Mouse (Mus musculus) cortical plate, adult 2 months (tissue): ENCODE data around the gene Lurap1l.

ENCODE experiments used
- CTCF ChIP-seq: fragments of 200-500 bp; IDR thresholded peaks from 2 replicates; pipeline ENCODE4 v1.5.1; 2011; ENCODE audit warnings: mild to moderate bottlenecking, control low read depth, low read length; ENCODE audit not compliant: insufficient read depth; ENCODE audit errors: extremely low read depth
- POLR2A ChIP-seq: fragments of 200-500 bp; IDR thresholded peaks from 2 replicates; pipeline ENCODE4 v1.6.1; 2011; ENCODE audit warnings: mild to moderate bottlenecking, low read length, control low read depth; ENCODE audit not compliant: insufficient read depth; ENCODE audit errors: extremely low read depth

- no peak for TF ChIP-seq POLR2A
- TF ChIP-seq CTCF, result no peak
These were observed 8.9 kb downstream of the Lurap1l start for GRCm38 (mm10) chr4:80919217-80919867.
